Mouse (Mus musculus) thymus, postnatal 4 days (tissue): ENCODE data around the gene Myof.

Source experiments
- DNase-seq: peaks from one replicate; pipeline ENCODE4 v3.0.0; 2021

Gene Myof

DNA sequence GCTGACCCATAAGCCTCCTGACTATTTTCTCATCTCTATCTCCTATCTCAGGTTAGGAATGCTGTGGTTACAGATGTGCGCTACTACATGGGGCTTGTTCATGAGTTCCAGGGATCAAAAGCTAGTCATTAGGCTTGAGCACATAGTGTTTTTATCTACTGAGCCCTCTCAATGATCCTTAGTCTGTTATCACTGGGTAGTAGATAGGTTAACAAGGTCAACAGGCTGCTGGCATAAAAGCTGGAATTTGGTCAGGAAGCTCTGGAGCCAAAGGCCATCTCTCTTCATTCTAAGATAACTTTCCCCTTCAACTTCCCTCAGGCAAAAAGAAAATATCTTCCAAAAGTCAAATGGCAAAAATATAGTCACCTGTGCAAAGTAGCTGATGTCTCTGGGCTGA, 183.1 kb downstream of the Myof start:
- DNase-seq, result no peak

DNA sequence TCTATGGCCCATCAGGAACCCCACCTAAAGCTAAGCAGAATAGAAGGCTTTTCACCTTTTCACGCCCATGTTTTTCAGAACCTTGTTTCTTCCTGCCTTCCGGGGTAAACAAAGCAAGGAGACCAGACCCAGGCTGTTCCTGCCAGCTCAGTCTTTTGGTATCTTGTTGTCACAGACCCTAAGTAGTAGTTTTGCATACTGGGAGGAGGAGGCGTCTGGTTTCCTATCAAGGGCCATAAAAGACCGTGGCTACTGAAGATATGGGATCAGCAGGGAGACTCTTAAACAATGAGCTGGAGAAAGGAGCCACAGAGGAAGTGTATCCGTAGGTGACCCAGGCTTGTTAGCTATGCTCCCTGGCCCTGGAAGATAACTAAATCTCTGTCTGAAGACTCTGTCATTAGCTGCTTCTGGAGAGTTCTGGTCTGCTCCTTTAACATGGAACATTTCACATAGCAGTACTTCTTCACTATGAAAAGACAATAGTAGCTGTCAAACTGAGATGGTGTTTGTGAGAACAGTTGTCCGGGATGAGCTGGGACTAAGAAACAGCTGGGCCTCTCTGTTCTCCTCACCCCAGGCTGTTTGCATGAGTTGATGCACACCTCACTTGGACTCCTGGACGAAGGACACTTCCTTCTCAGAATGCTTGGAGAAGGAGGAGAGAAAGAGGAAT, 184.8 kb downstream of the Myof start:
- no peak for DNase-seq

DNA sequence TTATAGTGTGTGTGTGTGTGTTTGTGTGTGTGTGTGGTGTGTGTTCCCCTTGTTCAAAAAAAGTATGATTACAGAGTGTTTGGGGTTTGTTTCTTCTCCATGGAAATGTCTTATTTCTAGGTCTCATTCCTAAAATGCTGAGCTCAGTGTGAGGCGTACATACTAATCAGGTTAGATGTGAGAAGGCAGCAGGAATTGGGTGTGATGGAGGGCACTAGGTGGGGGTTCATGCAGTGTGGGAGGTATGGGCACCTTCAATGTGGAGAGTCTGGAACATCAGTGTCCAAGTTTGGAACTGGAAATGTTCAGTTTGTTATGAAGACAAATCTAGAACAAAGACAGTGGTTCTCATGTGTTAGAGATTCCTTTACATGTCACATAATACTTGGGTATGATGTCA, 191.3 kb downstream of the Myof start:
- no peak for DNase-seq

DNA sequence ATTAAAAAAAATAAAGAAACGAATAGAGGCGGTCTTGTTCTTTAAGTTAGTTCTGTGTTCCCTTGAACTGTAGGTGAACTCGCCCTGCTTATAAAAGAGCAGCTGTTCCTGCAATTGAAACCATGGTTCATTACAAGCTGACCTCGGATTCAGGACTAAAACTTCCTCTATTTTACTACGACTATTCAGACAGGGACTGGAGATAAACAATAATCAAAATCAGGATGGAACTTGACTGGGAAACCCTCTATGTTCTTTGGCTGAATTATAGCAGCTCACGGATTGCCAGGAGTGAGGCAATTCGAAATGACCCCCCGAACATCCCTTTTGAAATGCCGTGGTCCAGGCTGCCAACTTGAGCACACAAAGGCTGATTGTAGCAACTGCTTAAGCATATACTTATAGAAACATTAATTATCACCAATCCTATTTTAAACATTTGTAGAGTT, 191.8 kb downstream of the Myof start:
- no peak for DNase-seq
